Mouse (Mus musculus) monocyte, adult 5-6 weeks (primary cell): Measurements from ENCODE around the gene Mef2a. TPM values are rescaled to one million over a fixed set of nuclear protein-coding genes. Genes with fewer than 3 reads are reported as not detected.
"Not testable (repeated sequence)": the region's sequence is repeated elsewhere in the genome, so short reads cannot be mapped to it uniquely, and the experiment has no call there.

Experiments
- ATAC-seq: fragments of 153-309, 156-312 bp; replicated peaks from 2 replicates; pipeline ENCODE4 v1.8.0; 2017; ENCODE audit warnings: mild to moderate bottlenecking; ENCODE audit not compliant: low TSS enrichment, insufficient number of reproducible peaks, severe bottlenecking, poor library complexity, low FRiP score
- total RNA-seq: library from RNA; stranded (forward); fragments of 200-1000, 200-491, 200-594 nt; gene quantifications from 3 replicates; pipeline ENCODE4 v1.2.3, GENCODE M21; 2017

Gene Mef2a
- total RNA-seq, 1 experiment from 2014 or later = 226 TPM

DNA sequence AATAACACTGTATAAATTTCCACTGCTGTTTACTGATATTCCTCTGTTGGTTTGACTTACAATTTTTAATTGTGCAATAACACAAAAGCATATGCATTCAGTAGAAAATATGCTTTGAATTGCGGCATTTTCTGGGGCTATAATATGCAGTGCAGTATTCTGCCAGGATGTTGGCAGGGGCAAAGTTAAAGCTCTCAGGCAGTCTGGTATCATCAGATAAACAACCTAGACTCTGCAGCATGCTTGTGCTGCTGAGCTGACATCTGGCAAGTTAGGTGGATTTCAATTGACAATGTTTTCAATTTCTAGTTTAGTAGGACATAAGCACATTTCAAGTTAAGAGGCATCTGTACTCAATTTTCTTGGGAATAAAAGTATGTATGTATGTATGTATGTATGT lies 81.3 kb downstream of the Mef2a start:
- no peak for ATAC-seq

DNA sequence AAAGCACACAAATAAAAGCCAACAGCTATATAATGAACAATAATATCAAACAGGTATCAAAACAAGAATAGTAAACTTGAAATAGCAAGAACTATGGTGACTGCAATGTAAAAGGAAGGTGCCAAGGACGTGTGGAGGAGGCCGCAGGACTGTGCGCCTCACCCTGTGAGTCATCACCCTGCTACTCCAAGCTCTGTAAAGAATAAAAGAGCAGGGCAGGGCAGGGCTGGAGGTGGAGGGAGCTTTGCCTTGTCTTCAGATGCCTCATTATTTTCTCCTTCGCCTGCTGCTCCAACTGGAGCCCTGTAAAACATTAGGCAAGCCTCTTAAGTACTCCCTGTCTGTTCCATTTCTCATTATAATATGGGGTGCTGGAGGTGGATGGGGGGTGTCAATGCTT lies 85.2 kb downstream of the Mef2a start:
- ATAC-seq = no peak

DNA sequence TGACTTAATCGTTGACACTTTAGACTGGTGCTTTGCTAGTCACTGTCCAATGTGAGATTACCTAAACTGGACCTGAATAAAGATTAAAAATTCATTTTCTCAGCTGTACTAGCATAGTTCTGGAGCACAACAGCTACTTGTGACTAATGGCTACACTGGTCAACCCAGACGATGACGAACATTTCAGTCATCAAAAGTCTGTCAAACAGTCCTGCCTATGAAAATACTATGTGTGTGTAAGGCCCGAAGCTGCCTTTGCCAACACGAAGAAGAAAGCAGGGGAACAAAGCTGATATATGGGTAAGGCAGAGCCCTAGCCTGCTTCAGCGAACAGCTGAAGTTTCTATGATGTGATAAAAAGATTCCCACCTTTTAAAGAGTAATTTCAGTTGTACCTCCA lies 89.1 kb downstream of the Mef2a start:
- no peak for ATAC-seq

DNA sequence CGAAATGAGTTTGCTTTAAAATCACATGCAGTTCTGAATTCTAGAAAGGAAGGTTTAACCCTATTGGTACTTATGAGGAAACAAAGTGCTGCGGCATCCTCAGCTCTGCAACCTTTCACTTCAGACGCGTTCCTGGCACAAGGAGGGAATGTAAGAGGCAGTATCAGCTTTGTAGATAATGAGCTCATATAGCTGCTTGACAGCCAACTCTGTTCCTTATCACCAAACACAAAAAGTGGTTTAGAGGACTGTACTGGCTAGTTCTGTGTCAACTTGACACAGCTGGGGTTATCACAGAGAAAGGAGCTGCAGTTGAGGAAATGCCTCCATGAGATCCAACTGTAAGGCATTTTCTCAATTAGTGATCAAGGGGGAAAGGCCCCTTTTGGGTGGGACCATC lies 102.2 kb downstream of the Mef2a start:
- not testable (repeated sequence) for ATAC-seq

DNA sequence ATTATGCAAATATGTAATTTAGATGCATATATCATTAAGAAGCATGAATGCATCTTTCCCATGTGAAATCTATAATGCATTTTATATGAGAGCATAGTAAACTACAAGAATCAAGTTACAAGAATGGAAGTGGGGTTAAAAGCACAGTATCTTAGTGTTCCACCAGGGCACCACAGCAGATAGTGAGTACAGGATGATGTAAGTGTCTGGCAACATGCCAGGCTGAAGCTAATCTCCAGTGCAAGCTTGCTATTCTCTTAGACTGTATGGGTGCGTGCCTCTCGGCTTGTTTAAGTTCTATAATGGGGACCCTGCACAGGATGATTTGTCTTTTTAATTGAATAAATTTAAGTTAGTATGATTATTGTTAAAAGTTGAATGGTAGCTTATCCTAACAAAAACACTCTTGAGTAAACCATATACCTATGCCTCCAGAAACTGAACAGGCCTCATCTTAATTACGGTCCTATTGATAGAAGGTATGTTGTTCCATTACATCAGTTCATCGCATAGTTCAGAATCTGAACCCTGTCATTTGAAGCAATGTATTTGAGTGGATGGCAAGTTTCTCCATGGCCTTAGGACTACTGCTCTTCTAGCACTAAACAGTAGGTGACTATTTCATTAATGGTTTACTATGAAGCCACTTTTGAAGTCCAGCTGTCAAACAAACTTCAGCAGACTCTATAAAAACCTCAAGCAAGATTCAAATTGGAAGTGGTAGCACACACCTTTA lies 112.7 kb downstream of the Mef2a start:
- ATAC-seq = no peak

DNA sequence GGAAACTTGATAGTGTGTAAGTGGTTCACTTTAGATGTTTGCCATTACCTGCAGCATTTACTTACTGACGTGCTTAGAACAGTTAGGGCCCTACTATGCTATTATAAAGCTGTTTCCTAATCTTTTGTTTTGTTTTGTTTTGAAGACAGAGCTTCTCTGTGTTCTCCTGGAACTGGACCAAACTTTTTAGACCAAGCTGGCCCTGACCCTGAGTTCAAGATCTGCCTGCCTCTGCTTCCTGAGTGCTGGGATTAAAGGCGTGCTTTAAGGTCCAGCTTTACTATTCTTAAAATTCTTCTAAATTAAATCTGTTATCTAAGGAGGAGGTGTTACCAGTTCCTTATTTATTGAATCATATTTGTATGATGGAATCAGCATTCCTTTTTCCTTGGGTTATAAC lies 126.6 kb downstream of the Mef2a start:
- ATAC-seq = no peak

DNA sequence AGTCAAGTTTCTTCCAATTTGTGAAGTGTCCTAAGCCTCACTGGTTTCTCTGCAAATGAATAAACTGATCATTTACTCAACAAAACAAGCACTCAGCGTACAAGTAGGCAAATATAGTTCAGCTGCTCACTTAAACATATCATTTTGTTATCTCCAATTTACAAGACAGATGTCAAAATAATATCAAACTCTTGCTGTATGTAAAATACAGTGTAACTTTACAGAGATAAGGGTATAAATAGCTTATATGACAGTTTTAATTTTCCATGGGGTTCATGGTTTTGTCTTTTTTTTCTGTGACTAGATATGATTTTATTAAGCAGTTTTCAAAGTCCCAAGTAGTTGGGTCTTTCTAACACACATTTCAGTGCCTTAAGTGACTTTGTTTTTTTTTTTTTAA lies 127.4 kb downstream of the Mef2a start:
- no peak for ATAC-seq

DNA sequence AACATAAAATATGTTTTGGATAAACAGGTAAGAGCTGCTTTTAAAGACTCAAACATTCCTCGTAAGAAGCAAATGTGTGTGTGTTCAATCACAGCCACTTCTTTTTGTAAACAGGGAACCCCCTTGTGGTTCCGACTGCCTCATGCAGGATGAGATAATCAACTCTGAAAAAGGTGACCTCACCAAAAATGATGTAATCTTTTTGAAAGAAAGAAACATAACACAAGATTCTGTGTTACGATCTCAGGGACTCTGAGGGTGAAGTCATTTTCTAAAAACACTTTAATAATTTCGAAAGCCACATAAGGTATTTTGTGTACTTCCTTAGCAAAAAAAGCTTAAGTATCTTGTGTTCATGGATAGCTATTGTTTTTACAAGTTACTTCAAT lies 128.8 kb downstream of the Mef2a start:
- ATAC-seq = peak; percentile 69

DNA sequence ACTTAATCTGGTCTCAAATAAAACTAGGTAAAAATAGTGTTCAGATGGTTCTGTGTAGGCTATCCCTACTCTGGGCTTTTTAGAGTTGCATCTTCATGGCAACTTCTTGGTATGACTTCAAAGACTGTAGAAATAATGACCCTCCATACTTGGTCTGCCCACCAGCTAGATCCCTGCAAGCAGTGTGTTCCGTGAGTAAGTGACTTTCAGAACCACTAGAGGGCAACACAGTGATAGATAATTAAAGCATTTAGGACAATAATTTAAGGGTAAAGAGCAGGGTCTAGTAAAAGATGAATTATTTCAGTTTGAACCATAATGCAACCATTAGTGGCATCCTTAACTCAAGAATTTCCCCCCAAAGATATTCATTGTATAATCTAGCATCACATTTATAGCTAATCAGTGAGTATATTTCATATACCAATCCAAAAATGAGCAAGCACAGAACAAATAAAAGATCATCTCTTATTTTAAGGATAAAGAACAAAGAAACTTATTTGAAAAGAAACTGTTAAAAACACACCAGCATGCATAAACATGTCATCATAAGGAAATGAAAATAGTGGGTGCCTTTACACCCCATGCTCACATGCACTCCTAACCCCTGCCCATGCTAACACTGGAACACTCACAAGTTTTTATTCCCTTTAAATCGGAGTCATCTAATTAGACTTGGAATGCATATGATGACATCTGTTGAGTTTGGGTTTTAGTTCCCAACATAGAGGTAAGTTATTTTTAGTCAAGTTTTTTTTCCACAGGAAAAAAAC lies 129.4 kb downstream of the Mef2a start:
- ATAC-seq = no peak

DNA sequence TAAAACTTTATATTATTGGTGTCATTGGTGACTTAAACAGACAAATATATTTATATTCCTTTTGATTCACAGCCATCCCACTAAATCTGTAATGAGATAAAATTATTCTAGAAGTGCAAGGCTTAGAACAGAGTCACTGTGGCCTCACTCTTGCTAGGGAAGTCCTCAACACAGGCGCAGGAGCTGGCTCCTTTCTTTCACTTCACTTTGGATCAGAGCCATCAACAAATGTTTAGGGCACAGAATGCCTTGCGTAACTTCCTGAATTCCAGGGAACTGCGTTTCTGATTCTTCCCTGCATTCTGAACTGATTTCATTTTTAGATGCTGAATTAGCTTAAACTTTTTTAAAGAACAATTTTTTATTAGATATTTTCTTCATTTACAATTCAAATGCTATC lies 130.7 kb downstream of the Mef2a start:
- ATAC-seq = peak; percentile 34; the same call in 1 of the 2 replicates

DNA sequence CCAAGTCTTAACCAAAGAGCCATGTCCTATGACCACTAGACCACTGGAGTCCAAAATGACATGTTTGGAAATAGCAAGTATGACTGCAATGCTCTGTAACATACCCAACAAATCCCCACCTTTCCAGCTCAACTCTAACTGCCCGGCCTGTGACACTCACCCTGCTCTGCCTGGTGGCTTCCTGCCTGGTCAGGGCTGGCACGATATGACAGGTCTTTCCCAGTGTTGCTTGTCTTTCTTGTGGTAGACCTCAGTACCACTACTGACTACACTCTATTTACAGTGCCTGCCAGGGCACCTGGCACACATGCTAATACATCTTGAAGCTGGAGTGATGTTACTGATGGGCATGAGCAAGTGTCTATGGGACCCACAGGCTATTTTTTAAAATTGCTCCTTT lies 134.9 kb downstream of the Mef2a start:
- no peak for ATAC-seq

DNA sequence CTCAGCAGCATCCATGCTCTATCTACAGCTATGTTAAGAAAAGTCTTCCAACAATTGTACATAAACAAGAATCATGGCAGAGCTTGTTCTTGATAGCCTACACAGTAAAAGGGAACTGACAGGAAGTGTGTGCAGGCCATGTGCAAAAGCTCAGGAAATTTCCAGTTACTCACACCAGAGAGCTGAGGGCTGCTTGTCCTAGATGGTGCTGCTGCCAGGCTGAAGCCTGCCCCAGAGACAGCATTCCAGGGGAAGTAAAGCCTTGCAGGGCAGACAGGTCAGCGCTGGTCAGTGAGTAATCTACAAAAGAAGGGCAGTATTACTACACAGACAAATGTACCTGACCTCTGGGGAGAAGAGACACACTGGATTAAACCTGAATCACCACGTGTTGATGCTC lies 136.3 kb downstream of the Mef2a start:
- ATAC-seq = no peak

DNA sequence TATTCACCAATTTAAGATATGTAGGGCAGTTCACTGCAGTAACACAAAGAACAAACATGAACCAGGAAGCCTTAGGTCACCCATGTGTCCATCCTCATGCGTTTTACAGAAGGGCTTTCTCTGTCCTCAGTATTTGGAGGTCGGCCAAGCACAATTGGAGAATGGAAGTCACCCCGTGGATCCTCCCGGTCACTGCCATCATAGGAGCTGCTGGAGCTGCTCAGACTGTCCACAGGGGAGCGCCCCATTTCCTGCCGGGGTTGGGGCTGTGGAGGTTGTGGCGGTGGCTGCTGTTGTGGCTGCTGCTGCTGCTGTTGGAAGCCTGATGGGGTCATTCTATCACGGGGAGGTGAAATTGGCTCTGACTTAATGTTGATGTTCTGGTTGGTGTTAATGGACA lies 137.9 kb downstream of the Mef2a start:
- no peak for ATAC-seq

DNA sequence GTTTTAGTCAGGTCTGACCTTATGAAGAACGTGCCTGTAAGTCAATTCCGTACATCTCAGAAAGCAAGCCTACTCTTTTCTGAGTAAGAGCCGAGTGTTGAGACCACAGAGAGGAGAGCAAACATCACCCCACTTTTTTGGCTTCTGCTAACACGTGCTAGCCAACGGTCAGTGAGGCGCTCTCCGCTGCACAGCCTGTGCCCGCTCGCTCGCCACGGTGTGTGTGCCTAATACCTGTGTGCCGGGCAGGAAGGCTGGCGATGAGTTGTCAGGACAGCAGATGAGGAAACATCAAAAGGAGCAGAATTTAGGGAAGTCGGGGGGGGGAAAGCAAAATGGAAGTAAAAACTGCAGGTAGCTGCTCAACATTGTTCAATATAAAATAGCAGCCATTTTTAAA lies 140.2 kb downstream of the Mef2a start:
- ATAC-seq = no peak

DNA sequence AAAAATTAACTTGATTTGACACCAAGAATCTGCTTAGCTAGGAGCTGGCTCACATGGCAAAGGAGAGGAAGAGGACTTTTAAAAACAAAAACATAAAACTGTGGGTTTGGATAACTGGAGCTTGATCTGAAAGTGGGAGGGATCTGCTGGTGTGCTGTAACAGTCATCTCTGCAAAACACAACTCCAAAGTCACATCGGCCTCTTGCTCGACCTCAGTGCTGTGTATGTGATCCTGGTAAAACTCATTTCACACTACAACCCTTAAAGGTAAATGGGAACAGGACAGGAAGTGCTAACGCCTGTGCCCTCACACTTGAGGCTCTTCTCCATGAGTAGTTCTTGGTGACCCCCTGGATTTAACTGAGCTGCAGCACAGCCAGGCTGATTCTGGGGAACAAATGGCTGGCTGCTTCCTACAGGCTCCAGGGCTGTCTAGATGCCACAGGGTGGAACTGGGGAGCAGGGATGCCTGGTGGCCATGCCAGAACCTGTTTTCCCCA lies 142.0 kb downstream of the Mef2a start:
- no peak for ATAC-seq

DNA sequence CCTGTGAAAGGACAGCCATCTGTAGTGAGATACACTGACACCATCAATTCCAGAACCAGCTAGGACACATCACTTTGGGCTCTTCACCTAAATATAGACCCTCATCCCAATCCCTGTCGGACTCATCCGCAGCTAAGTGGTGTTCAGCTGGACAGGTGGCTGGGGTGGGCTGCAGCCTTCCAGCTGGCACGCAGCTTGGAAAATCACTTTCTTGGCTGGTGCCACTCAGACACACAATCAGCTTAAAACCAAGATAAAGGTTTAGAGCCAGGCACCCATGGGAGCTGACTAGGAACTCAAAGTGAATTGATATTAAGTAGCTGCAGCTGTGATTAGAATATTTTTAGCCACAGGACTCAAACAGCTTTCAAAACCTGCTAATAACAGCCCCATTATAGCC lies 142.4 kb downstream of the Mef2a start:
- no peak for ATAC-seq

DNA sequence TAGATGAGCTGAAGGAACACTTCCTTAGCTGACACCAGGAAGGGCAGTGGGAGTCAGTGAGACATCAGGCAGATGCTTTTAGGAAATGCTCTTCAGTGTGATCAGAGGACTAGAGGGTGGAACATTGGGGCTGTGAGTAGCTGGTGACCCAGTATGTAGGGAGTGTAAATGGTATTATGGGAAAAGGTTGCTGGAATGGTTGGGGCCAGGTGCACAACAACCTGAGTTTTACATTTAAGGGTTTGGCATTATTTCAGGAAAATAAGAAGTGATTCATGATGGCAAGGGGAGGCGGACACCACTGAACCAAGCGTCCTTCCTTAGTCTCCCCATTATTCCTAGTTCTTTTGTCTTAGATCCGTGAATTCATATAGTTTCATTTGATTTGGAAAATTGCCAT lies 143.0 kb downstream of the Mef2a start:
- ATAC-seq = no peak

DNA sequence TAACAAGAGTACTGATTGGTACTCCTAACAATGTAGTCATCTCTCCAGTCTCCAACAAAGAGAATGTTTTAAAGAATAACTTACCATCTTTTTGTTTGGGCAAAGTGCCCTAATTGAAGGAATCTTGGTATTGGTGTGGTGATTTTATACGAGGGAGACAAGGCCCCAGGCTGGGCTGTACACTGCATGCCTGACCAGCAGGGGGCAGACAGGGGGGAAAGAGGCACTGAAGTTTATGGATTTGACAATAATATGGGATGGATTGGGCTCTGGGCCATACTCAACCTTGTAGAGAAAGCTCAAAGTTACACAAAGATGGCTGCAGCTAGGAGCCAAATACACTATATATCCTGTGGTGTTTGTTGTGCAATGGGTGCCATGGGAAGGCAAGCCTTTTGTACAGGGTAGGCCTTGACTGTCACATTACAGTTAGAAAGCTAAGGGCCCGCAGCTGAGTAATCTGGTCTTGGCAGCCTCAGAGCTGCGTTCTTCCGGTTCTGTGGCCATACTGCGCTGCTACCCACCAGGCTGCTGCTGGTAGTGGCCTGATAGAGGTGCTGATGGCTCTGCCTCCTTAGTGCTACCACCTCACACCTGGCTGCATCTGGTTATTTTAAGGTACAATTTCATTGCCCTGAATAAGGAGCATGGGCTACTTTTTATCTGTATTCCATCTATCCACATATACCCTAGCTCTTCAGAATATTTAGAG lies 143.6 kb downstream of the Mef2a start:
- ATAC-seq = peak; percentile 37; the same call in 1 of the 2 replicates

DNA sequence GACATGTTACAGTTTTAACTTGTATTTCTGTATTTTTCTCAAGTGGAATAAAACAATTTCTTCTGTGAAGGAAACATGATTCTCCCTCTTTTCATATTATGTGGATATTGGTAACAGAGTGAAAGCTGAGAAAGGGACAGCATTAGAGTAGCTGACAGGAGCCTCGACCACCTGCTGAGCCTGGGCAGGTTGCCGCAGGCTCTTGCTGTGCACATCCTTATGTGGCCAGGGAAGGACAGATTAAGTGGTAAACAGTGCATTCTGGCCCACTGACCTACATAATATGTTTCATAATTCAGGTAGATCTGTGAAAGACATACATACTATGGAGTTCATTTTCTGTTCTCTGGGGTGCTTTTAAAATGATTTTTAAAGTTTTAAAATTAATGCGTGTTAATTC lies 144.3 kb downstream of the Mef2a start:
- ATAC-seq = no peak

DNA sequence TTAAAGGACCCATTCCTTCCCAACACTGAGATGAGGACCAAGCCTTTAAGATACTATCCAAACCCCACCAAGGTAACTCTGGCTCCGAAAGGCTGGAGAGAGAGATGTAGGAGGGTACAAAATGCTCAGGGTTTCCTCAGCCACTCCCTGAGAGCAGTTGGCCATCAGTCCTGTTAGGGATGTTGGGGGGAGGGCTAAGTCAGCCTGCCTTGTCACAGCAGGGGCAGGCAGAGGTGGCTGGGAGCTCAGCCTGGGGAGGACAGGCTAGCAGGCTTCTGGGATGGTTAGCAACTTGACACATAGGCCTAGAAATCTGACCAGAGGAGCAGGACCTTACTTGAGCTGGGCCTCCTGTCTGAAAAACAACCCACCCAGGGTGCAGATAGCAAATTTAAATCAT lies 145.1 kb downstream of the Mef2a start:
- no peak for ATAC-seq
